Mouse (Mus musculus): ENCODE results near the gene Sept11. TPM values are rescaled to one million over a fixed set of nuclear protein-coding genes. Genes with fewer than 3 reads are reported as not detected.

The Sept11 gene
- polyA plus RNA-seq, 1 experiment from 2014 or later = 148 TPM

DNA sequence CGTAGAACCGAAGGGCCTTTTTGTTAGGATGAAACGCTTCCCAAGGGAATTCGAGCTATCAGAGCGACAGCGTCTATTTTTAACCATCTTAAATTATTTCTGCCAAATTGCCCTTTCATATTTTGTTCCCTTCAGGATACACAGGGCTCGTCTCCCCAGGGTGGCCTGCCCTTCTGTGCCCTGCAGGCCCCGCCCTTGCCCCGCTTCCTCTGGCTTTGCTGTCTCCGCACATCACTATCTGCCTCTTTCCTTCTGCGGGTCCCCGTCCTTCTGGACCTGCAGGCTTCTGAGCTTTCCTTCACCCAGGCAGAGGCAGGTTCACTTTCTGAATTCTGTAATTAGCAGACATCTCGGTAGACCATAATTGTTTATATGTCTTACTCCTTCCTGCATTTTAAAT is 22.6 kb downstream of the Sept11 start:
- 74% methylated on average over 13 of the region's 13 CpGs for WGBS
- Histone ChIP-seq H3K9me3 (no peaks in the 10 kb centered on the region), H3K4me3 (no peak overlapping the region), H3K4me2 (no peak overlapping the region), H3K36me3 (replicated peaks) (no peaks in the 10 kb centered on the region), H3K27ac (no peak overlapping the region), H3K9ac (no peak overlapping the region), H3K4me1 (0 out of 2 replicates have a peak, but pooled peaks cover 9% of the 10 kb centered on the region), H3K27me3 (replicated peaks) (no peaks in the 10 kb centered on the region)
- ATAC-seq (replicated peaks) = no peak

DNA sequence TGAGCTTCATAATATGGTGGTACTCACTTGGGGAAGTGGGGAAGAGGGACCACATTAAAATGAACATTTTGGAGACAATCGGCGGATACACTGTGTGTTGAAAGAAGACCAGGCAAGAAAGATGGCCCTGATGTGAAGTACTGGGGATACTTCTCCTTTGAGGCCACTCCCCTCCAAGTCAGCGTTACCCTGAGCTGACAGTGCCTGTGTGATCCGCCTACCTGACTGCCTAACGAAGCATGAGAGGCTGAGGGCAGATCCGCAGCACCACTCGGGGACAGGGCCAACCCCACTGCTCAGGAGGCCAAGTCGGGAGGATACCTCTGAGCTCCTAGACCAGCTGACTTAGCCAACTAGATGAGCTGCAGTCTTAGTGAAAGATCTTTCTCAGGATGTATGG is 24.4 kb downstream of the Sept11 start:
- ATAC-seq (replicated peaks) = 0 out of 2 replicates have a peak, but pooled peaks have one; percentile 30
- no peak overlapping the region for H3K9ac ChIP-seq
- H3K27me3 ChIP-seq (replicated peaks) = no peaks in the 10 kb centered on the region
- 79% methylated on average over 8 of the region's 8 CpGs for WGBS
- no peak overlapping the region for H3K4me2 ChIP-seq
- H3K4me3 ChIP-seq = no peak overlapping the region
- H3K36me3 ChIP-seq (replicated peaks) = no peaks in the 10 kb centered on the region
- no peak overlapping the region for H3K27ac ChIP-seq
- H3K4me1 ChIP-seq = 0 out of 2 replicates have a peak, but pooled peaks cover 9% of the 10 kb centered on the region
- H3K9me3 ChIP-seq = no peaks in the 10 kb centered on the region

DNA sequence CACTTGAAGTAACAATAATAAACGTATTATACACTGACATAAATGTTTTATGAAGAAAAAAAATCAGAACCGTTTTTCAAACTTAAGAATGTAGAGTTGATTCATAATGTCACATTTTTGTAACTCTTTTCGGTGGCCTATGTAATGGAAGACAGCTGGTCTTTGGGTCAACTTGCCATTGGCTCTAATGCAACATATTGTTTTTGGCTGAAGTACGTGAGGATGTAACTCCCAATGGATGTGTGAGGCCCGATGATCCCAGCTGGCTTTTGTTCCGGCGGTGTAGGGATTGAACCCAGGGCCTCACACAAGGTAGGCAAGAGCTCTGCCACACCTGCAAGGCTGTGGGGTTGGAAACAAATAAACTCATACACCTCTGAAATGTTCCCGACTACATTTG is 28.4 kb downstream of the Sept11 start:
- WGBS = 86% methylated on average over 8 of the region's 8 CpGs
- no peaks in the 10 kb centered on the region for H3K9me3 ChIP-seq
- no peak overlapping the region for H3K27ac ChIP-seq
- H3K4me3 ChIP-seq = no peak overlapping the region
- no peak overlapping the region for H3K4me2 ChIP-seq
- peaks cover 15% of the 10 kb centered on the region for H3K4me1 ChIP-seq
- H3K9ac ChIP-seq = no peak overlapping the region
- H3K36me3 ChIP-seq (replicated peaks) = no peaks in the 10 kb centered on the region
- no peak for ATAC-seq (replicated peaks)
- no peaks in the 10 kb centered on the region for H3K27me3 ChIP-seq (replicated peaks)

DNA sequence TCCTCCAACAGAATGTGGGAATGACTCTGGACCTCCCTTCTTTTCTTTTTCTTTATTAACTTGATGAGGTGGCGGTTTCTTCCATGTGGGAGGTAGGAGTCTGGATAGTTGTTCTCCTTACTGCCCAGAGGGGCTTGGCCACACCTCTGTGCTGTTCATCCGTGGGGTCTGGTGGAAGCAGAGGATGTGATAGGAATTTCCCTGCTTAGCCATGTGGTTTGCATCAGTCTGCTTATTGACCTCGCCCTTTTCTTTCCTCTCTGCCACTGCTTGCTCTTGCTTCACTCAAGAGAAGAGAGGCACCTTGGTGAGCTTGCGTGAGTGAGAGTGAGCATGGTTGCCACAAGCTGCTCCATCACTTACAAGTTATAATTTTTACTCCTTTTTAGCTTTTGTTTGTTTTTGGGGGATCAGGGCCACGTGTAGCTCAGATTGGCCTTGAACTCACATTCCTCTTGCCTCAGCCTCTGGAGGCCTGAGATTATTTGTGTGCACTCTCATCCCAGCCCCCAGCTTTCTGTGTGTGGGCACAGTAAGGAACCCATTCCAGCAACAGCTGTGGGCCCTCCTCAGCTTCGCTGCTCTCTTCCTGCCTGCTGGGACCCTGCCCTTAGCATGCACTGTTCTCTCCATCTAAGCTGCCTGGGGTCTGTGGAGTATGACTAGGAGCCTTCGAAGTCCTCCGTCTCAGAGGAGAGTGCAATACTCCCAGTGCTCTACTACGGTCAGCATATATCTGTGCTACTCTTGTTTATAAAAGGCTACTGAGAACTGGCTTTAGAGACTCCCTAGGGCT is 31.0 kb downstream of the Sept11 start:
- no peak overlapping the region for H3K27ac ChIP-seq
- 71% methylated on average over 9 of the region's 9 CpGs for WGBS
- H3K4me2 ChIP-seq = no peak overlapping the region
- no peaks in the 10 kb centered on the region for H3K36me3 ChIP-seq (replicated peaks)
- H3K9me3 ChIP-seq = no peaks in the 10 kb centered on the region
- H3K4me1 ChIP-seq = peaks cover 41% of the 10 kb centered on the region
- H3K4me3 ChIP-seq = no peak overlapping the region
- no peak overlapping the region for H3K9ac ChIP-seq
- no peaks in the 10 kb centered on the region for H3K27me3 ChIP-seq (replicated peaks)
- ATAC-seq (replicated peaks) = no peak

DNA sequence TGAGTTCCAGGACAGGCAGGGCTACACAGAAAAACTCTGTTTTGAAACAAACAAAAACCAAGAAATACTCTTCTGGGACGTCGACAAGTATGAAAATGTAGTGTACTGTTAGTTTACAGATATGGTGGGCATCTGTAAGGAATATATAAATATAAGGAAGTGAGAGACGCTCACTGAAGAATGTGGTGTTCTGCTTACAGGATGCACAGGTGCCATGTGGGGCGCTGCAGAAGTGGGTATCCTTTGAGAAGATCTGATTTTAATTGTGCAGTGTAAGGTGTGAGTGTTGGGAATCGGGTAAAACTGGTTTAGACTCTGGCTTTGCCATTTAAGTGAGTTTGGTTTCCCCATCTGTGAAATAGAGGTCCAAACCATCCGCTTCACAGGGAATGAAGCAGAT is 32.1 kb downstream of the Sept11 start:
- WGBS = 91% methylated on average over 6 of the region's 6 CpGs
- Histone ChIP-seq H3K4me2 (no peak overlapping the region), H3K27ac (no peak overlapping the region), H3K4me1 (peaks cover 47% of the 10 kb centered on the region), H3K9ac (no peak overlapping the region), H3K27me3 (replicated peaks) (no peaks in the 10 kb centered on the region), H3K4me3 (no peak overlapping the region), H3K36me3 (replicated peaks) (no peaks in the 10 kb centered on the region), H3K9me3 (no peaks in the 10 kb centered on the region)
- ATAC-seq (replicated peaks) = no peak

DNA sequence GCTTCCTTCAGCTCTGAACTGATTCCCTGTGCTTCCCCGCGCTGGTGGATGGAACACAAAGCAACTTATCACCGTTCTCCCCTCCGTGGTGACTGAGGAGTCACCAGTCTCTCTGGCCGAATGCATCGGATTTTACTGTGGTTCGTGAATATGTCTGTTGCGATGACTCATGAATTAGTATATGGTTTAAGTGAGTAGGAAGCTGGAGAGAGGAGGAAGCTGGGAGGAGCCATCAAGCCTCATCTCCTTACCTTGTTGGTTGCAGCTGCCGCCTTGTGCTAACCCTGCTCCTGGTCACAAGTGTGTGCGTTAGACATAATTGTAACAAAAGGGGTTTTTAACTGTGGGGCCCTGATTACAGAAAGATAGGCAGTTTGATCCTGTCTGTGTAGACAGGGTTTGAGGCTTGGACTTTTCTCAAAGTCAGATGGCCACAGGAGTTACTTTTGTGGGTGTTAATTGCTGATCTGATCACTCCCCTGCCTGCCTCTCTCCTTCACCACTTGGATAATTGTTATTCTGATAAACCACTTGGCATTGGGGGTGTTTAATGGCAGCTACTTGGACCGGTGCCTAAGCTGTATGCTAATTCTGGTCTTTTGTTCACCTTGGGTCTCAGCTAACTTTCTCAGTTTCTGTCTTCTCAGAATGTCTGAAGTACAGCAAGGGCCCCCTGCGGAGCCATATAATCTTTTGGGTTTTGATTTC is 33.1 kb downstream of the Sept11 start:
- no peak overlapping the region for H3K9ac ChIP-seq
- H3K27me3 ChIP-seq (replicated peaks) = no peaks in the 10 kb centered on the region
- H3K27ac ChIP-seq = peak overlapping the region; percentile 74
- no peaks in the 10 kb centered on the region for H3K9me3 ChIP-seq
- no peaks in the 10 kb centered on the region for H3K36me3 ChIP-seq (replicated peaks)
- 27% methylated on average over 12 of the region's 12 CpGs for WGBS
- no peak overlapping the region for H3K4me3 ChIP-seq
- ATAC-seq (replicated peaks) = peak; percentile 20
- H3K4me2 ChIP-seq = no peak overlapping the region
- peaks cover 50% of the 10 kb centered on the region for H3K4me1 ChIP-seq

DNA sequence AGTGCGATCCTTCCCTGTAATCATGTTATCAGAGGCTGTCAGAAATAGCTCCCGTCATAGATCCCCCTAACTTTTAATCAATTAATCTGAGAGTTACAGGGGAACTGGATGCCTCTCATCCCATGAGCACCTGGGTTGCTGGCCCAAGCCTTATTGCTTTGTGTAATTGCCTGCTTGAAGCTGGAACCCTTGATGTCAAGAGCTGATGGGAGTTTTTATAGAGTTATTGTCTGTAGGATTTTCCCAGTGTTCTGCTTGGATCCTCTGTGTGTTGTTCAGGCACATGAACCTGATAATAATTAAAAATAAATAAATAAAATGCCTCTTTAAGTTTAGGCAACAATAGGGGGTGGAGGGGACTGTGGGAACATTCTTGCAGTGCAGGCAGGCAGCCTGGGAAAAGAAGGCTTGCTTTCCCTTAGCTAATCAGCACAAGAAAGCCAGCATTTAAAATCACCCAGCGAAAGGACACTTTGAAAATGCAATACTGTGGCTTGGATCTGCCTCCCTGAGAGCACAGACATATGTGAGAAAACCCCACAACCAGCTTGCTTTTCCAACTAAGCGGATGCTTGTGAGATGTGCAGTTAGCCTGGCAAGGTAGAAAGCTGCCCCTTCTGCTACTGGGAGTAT is 33.8 kb downstream of the Sept11 start:
- Histone ChIP-seq H3K4me2 (no peak overlapping the region), H3K9ac (no peak overlapping the region), H3K36me3 (replicated peaks) (no peaks in the 10 kb centered on the region), H3K4me3 (no peak overlapping the region), H3K9me3 (no peaks in the 10 kb centered on the region), H3K27me3 (replicated peaks) (no peaks in the 10 kb centered on the region), H3K27ac (peak overlapping the region; percentile 74), H3K4me1 (peaks cover 53% of the 10 kb centered on the region)
- ATAC-seq (replicated peaks) = peak; percentile 21
- WGBS = 12% methylated on average over 4 of the region's 4 CpGs

DNA sequence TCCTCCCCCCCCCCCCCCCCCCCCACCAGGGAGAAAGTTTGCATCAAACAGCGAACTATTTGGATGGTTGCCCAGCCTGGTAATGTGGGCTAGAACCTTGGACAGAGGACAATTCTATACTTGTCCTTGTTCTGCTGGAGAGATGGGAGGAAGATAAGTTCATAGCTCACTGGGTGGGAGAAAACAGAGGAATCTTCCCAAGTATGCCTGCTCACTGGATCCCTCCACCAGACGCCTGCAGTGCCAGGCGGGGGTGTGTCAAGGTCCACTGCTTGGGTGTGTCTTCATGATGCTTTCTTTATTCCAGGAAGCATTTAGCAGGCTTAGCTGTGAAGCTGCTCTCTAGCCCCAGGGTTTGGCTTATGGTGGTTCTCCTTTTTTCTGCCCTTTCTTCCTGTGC is 34.5 kb downstream of the Sept11 start:
- Histone ChIP-seq H3K27me3 (replicated peaks) (no peaks in the 10 kb centered on the region), H3K4me2 (no peak overlapping the region), H3K4me1 (peaks cover 53% of the 10 kb centered on the region), H3K9me3 (no peaks in the 10 kb centered on the region), H3K9ac (no peak overlapping the region), H3K4me3 (no peak overlapping the region), H3K36me3 (replicated peaks) (no peaks in the 10 kb centered on the region), H3K27ac (peak overlapping the region; percentile 74)
- ATAC-seq (replicated peaks) = peak; percentile 16; the same call in 1 of the 2 replicates
- WGBS = 6% methylated on average over 3 of the region's 3 CpGs

DNA sequence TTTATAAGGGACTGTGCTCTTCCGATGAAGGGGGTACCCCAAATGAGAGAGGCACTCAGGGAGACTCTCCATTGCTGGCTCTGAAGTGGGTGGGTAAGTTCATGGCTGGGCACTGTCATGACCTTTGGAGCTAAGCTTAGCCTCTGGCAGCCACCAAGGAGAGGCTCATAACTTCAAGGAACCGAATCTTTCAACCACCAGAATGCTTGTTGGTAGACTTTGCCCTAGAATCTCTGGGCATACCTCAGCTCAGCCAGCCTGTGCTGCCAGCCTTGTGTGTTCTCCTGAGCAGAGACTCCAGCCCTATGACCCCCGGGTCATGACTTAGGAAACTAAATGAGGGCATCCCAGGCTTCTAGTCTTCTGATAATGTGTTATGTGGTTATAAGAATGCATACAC is 35.5 kb downstream of the Sept11 start:
- ATAC-seq (replicated peaks) = no peak
- Histone ChIP-seq H3K9ac (no peak overlapping the region), H3K4me3 (no peak overlapping the region), H3K36me3 (replicated peaks) (no peaks in the 10 kb centered on the region), H3K4me1 (peaks cover 62% of the 10 kb centered on the region), H3K27me3 (replicated peaks) (no peaks in the 10 kb centered on the region), H3K4me2 (no peak overlapping the region), H3K9me3 (no peaks in the 10 kb centered on the region), H3K27ac (no peak overlapping the region)
- 79% methylated on average over 3 of the region's 3 CpGs for WGBS

DNA sequence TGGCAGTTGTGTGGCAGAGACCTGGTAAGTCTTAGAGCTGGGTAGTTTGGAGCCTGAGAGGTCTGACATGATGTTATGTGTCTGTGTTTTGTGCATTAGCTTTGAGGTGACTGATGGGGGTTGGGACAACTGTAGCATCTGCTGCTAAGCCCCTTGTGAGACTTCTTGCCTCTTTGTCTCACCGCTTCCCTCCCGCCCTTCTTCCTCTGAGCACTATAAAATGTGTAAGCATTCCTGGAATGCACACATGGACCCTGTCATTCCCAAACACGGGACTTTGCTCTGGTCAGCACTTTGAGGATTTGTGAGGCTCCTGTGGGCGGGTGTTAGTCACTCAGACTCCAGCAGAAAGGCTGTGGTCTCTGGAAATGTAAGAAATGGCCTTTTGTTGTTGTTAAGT is 36.7 kb downstream of the Sept11 start:
- Histone ChIP-seq H3K4me2 (no peak overlapping the region), H3K4me3 (no peak overlapping the region), H3K9ac (no peak overlapping the region), H3K4me1 (peaks cover 65% of the 10 kb centered on the region), H3K27me3 (replicated peaks) (no peaks in the 10 kb centered on the region), H3K9me3 (no peaks in the 10 kb centered on the region), H3K27ac (no peak overlapping the region), H3K36me3 (replicated peaks) (no peaks in the 10 kb centered on the region)
- WGBS = 15% methylated on average over 4 of the region's 4 CpGs
- ATAC-seq (replicated peaks) = no peak

DNA sequence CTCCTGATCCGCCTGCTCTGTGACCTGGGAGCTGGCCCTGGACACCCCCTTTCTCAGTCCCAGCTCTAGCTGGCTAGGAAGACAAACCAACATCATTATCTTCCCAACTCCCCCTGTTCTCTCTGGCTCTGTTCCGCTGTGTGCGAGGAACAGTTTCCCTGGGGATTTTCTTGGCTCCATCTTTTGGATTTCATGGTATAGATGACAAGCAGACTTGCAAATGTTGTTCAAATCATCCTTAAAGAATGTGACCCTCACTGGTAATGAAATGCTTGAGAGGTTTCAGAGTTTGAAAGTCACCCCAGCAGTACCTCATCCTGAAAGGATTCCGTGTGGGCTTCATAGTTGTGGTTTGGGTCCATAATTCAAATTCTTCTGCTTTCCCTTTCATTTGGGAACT is 38.2 kb downstream of the Sept11 start:
- Histone ChIP-seq H3K4me3 (no peak overlapping the region), H3K4me2 (no peak overlapping the region), H3K9me3 (no peaks in the 10 kb centered on the region), H3K9ac (no peak overlapping the region), H3K27ac (no peak overlapping the region), H3K27me3 (replicated peaks) (no peaks in the 10 kb centered on the region), H3K36me3 (replicated peaks) (no peaks in the 10 kb centered on the region), H3K4me1 (peaks cover 60% of the 10 kb centered on the region)
- no peak for ATAC-seq (replicated peaks)
- 41% methylated on average over 4 of the region's 4 CpGs for WGBS

DNA sequence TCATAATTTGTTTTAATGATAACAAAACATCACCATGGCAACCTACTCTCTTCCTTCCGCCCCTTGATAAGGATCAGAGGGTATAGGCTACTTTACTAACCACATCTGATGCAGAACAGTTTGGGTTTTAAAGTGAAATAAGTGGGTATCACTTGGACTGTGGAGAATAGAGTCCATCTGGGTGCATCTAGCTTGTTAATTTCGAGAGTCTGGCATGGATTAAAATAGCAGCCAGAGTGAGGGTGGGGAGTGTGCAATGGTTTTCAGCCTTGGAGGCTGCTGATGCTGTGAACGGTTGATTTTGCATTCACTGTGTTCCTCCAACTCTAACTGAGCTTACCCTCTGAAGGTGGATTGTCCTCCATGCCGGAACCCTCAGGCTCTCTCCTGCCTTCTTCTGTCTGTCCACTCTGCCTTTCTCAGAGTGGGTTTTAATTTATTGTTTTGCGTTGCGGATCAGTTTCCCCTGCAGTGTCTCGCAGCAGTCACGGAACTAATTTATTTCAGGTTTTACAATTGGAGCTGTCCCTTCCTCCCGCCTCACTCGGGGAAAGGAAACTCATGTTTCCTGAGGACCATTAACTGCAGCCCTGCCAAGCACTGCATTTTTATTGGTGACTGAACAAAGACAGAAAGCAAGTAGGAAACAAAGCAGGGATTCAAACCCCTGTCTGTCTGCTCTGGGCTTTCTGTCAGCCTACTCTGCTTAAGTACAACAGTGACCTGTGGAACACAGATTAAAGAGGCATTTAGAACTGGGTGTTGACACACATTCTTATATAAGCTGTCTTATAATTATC is 40.4 kb downstream of the Sept11 start:
- no peaks in the 10 kb centered on the region for H3K9me3 ChIP-seq
- peaks cover 41% of the 10 kb centered on the region for H3K4me1 ChIP-seq
- no peak overlapping the region for H3K9ac ChIP-seq
- peak overlapping the region; percentile 60 for H3K27ac ChIP-seq
- H3K4me3 ChIP-seq = no peak overlapping the region
- peak overlapping the region; percentile 33 for H3K4me2 ChIP-seq
- 11% methylated on average over 10 of the region's 10 CpGs for WGBS
- ATAC-seq (replicated peaks) = peak; percentile 56; the same call in 1 of the 2 replicates
- no peaks in the 10 kb centered on the region for H3K27me3 ChIP-seq (replicated peaks)
- no peaks in the 10 kb centered on the region for H3K36me3 ChIP-seq (replicated peaks)

All from midbrain, embryonic 15.5 days (tissue).